Mouse (Mus musculus): ENCODE measurements around the gene Elobl.
"Not testable (repeated sequence)": the region's sequence is repeated elsewhere in the genome, so short reads cannot be mapped to it uniquely, and the experiment has no call there.

Gene Elobl

GRCm38 (mm10) chr11:88966881-88967361 lies at the start of gene Elobl:
Elobl (minus strand) TSS chr11:88966931.
- DNase-seq: no peak

DNA sequence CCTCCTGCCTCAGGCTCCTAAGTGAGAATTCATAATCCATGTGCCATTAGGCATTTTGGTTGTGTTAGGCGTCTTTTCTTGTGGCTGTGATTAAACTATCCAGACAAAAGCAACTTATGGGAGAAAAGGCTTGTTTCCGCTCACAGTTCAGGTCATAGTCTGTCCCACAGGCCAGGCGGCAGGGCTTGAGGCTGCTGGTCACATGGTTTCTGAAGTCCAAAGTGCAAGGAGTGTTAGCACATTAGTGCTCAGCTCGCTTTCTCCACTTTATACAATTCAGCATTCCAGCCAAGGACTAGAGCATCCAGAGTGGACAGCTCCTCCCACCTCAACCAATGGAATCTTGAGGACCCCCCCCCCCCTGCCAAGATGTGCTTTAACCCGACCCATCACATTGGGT lies 45.5 kb upstream of the Elobl start:
- no peak for DNase-seq

DNA sequence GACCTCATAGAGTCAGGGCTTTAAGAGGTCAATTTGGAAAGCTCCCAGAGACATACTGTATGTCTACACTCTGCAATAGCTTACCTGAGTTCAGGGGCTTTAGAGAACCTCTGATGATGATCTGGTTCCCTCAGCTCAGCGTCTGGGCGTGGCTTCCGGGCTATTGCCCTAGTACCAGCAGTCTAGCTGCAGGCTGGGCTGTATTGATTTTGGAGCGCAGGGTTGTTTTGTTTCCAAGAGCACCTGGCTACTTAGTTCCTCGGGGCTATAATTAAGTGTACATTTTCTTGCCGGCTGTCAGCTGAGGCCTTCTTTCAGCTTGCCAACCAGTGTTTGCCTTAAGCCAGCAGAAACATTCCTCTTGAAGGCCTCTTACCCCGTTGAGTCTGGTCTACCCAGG lies 42.8 kb upstream of the Elobl start:
- peak in 1 of 2 experiments; percentile 67 for DNase-seq

GRCm38 (mm10) chr11:89009066-89009465 lies 42.3 kb upstream of the Elobl start:
- no peak for DNase-seq

GRCm38 (mm10) chr11:89007582-89007981 lies 40.9 kb upstream of the Elobl start:
- DNase-seq: no peak

- DNase-seq: no peak
Measured at GRCm38 (mm10) chr11:89006404-89006803, 39.7 kb upstream of the Elobl start.

DNA sequence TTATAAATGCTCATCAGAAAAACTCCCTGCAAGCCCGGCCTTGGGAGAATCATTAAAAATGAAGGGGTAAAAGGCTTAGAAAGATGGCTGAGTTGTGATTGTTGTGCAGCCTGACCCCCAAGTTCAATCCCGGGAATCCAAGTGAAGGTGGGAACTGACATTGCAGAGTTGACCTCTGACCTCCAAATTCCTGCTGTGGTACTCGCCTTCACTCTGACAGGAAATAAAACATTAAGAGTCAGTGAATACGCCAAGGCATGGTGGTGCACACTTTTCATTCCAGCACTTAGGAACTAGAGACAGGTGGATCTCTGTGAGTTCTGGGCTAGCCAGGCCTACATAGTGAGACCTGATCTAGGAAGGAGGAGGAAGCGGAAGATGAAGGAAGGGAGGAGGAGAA lies 38.7 kb upstream of the Elobl start:
- DNase-seq: no peak

DNA sequence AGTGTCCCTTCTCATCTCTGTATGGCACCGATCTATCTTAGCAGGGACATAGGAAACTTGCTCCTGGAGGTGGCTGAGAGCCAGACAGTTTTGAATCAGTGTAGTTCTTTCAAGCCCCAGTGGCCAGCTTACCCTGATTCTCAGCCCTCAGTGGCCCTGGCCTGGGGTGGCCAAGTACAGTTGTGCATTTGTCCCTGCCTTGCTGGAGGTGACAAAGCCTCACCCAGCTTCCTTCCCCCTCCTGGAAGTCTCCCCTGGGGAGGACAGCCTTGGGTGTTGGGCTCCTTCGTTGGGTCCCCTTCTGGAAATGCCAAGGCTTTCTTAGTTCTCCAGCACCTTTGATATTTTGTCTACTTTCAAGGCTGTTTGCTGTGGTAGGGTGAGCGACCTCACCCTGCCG lies 37.0 kb upstream of the Elobl start:
- DNase-seq: no peak

DNA sequence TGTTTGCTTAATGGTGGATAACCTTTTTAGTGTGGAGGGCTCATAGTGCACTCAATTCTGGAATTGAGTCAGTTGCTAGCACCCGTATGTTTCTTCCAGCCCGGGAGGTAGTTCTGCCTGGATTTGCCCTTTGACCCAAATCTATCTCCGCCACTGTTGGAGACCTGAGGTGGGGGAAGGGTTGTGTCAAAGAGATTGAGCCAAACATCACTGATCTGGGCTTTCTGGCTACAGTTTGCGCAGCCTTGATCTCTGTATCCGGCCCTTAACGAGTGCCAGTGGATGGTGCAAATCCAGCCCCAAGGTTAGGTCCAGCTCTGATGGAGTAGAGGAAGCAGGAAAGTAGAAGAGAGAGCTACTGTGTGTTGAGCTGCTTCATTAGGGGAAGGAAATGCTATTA lies 36.3 kb upstream of the Elobl start:
- no peak for DNase-seq

DNA sequence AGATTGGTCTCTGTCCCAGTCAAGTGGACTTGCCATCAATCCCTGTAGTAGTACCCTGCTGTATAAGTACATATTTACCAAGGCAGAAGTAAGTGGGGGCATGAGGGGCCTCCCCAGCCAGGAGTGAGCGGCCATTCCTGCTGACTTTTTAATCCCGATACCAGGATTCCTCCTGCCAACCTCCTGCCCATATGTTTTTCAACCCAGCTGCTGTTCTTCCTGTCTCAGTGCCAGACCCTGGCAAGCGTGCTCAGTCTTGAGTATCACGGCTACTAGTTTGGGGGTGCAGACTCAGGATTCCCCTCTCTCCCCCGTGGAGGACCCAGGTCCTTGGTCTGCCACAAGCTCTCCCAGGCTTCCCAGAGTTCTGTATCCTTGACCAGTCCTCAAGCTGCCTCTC lies 35.9 kb upstream of the Elobl start:
- no peak for DNase-seq

DNA sequence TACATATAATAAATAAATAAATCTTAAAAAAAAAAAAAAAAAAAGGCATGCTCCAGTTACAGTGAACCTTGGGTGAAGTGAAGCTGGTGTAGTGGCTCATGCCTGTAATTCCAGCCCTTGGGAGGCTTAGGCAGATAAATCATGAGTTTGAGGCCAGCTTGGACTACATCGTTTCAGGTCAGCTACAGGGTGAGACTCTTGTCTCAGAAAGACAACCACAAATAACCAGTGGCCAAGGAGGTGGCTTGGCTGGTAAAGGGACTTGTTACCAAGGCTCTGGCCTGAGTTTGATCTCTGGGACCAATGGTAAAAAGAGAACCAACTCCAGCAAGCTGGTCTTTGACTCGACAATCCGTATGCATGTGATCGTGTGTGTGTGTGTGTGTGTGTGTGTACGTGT lies 35.3 kb upstream of the Elobl start:
- DNase-seq: no peak

- no peak for DNase-seq
Measured at GRCm38 (mm10) chr11:89001569-89001968, 34.8 kb upstream of the Elobl start.

- no peak for DNase-seq
Measured at GRCm38 (mm10) chr11:89000527-89000819, 33.7 kb upstream of the Elobl start.

DNA sequence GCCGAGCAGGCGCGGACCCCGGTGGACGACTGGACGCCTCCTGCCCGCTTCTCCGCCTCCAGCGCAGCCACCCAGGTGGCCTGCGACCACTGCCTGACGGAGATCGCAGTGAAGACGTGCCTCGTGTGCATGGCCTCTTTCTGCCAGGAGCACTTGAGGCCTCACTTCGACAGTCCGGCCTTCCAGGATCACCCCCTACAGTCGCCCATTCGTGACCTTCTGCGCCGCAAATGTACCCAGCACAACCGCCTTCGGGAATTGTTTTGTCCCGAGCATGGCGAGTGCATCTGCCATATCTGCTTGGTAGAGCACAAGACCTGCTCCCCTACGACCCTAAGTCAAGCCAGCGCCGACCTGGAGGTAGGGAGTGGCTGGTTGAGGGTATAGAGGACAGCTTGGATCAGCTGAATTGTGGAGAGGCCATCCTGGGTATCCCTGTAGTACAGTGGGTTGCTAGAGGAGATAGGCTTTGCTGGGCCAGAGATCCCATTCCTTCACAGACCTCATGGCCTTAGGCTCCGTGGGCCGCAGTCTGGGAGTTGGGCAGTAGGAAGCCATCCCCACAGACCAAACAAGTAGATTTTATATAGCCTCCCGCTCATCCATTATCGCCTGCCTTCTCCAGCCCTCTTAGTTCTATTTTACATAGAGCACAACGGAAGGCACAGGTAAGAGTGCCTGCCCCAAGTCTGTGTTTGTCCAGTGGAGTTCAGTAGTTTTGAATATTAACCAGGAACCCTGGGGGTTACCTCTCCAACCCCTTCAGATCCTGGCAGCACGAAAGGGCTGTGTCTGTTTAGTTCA lies 33.2 kb upstream of the Elobl start:
- DNase-seq: no peak

- peak; percentile 96 to 97 for DNase-seq
Measured at GRCm38 (mm10) chr11:88998974-88999722, 32.4 kb upstream of the Elobl start, which contains the start of gene Trim25. Trim25 (plus strand) TSS chr11:88999376.

DNA sequence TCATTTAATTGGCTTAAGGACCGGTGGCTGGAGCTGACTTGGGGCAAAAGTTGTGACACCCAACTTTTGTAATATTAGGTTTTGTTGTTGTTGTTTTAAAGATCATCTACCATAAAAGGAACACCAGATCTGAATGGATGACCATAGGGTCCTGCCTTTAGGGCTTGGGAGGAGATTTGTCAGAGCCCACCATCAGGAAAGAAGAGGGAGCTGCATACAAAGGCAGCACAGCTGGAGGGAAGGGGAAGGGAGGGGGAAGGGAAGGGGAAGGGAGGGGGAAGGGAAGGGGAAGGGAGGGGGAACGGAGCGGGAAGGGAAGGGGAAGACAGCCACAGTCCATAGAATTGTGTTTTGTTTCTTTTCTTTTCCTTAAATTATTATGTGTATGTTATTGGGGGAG lies 31.7 kb upstream of the Elobl start:
- DNase-seq: no peak

- not testable (repeated sequence) for DNase-seq
Measured at GRCm38 (mm10) chr11:88997343-88997742, 30.6 kb upstream of the Elobl start.

- peak; percentile 68 to 74 for DNase-seq
Measured at GRCm38 (mm10) chr11:88996427-88996826, 29.7 kb upstream of the Elobl start.

DNA sequence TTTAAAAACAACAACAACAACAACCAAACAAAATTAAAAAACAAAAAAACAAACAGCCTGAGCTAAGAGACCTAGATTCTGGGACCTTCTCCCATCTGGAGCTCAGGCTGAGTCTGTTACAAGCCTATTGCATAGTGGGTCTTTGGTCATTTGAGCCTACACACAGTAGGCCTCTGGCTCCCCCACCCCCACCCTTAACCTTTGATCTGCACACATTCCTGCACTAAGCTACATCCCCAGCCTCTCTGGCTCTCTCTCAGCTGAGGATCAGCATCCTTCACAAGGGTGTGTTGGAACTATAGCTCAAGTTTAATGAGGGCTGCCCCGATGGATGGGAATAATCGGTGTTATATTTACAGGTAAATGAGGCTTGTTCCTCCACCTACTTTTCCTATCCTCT lies 28.9 kb upstream of the Elobl start:
- no peak for DNase-seq

DNA sequence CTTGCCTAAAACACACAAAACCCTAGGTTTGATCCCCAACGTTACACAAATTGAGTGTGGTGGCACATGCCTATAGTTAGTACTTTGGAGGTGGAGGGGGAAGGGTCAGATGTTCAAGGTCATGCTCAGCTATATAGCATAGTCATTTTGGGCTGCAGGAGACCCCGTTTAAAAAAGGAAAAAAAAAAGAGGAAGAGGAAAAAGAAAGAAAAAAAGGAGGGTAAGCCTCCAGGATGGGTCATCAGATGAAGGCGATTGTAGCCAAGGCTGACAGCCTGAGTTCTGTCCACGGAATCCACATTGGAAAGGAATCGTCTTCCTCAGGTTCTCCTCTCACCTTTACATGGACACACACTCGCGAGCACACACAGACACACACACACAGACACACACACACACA lies 27.8 kb upstream of the Elobl start:
- DNase-seq: no peak

DNA sequence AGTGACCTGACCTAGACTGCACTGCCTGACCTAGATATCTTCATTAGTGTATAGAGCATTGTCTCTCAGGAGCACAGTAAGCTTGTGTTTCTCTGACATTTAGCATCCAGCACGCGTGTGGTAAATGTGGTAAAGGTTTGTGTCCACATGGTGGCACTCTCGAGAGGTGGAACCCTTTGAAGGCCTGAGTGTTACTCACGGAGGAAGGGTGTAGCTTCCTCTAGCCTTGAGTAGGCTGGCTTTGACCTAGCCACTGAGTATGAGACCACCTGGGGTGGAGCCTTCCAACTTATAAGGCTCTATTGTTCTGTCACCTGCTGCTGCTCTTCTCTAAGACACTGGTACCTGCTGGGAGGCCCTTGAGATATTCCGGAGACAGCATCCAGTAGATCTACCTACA lies 26.9 kb upstream of the Elobl start:
- DNase-seq: peak; percentile 79 to 84

DNA sequence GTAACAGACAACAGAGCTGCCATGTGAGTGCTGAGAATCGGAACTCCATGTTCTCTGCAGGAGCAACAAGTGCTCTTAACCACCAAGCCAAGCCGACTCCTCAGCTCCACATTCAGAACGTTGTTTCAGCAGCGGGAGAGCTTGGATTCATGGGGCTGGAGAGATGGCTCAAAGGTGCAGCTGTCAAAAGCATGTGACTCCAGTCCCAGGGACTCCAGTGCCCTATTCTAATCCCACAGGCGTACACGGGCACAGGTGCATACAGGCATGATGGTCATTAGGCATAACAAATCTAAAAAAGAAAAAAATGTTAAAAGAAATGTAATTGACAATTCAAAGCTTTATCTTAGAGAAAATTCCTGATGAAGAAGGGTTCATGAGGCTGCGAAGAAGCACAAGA lies 26.5 kb upstream of the Elobl start:
- DNase-seq: no peak

- DNase-seq: no peak
Measured at GRCm38 (mm10) chr11:88989530-88989929, 22.8 kb upstream of the Elobl start.

GRCm38 (mm10) chr11:88988956-88989355 lies 22.2 kb upstream of the Elobl start:
- DNase-seq: peak in 1 of 2 experiments; percentile 46
